Mouse (Mus musculus): ENCODE data around the gene Pcsk7.

Pcsk7 gene

DNA sequence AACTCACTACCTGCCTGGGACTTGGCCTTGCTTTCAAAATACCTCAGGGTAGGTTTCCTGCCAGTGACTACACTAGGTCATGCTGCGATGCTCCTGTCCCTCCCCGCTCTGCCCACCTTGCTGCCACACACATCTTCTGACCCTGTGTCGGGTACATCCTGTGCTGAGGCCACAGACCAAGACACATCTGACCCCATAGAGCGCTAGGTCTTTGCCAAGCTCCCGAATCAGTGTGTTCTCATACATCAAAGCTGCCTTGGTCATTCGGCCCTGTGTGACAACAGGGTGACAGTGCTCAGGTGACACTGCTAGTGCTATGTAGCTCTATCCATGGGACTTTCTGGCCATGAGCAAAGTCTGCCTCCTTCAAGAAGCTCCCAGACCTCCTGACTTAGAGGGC, 33.5 kb downstream of the Pcsk7 start:
- DNase-seq, result no peak

DNA sequence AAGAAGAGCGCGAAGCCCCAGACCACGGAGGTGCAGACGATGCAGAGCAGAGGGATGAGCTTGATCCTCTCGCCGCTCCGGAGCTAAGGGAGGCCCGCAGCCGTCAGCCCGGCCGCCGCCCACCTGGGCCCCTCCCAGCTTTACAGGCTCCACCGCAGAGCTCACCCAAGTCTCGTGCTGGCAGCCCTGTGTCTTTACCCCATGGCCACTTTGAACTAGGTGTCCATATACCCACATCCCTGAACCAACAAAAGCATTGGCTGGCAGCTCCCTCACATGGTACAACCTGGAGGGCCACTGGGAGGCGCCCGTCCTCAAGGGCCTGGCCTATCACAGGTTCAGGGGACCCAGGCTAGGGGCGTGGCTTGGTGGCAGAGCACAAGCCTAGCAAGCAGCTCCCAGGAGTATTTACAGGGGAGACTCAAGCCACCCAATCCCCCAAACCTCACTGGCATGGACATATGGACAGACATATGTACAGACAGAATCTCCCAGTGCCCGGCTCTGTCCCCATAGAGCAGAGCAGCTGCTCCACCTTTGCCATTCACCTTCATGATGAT, 35.1 kb downstream of the Pcsk7 start:
- DNase-seq, result no peak

DNA sequence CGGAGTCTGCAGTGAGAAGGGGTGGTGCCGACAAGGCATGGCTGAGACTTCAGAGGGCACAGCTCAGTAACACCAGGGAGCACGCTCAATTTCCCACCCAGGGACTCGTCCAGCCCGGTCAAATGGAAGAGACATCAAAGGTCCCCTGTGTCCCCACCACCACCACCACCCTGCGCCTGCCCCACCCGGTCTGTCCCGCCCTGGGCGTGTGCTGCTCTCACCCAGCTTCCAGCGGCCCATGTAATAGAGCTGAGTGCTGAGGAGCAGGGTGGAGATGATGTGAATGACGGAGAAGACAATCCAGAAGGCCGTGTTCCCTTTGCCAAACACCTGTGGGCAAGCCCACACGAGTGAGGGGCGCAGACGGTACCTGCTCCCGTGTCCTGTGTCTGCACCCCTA, 36.2 kb downstream of the Pcsk7 start:
- DNase-seq, result no peak

DNA sequence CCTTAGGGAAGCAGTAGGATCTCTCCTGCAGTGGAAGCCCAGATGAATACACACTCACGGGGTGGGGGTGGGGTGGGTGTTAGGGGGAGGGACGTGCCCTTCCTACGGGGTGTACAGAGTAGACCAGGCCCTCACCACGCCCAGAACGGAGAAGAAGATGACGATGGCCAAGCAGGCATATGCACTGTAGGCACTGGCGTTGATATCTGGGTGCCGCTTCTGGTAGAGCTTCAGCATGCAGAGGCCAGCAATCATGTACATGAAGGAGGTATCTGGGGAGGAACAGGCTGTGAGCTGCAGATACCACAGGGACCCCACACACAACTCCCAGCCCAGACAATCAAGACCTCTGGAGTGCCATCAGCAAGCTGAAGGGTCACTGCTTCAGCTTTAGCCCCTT, 36.6 kb downstream of the Pcsk7 start:
- DNase-seq, result no peak

DNA sequence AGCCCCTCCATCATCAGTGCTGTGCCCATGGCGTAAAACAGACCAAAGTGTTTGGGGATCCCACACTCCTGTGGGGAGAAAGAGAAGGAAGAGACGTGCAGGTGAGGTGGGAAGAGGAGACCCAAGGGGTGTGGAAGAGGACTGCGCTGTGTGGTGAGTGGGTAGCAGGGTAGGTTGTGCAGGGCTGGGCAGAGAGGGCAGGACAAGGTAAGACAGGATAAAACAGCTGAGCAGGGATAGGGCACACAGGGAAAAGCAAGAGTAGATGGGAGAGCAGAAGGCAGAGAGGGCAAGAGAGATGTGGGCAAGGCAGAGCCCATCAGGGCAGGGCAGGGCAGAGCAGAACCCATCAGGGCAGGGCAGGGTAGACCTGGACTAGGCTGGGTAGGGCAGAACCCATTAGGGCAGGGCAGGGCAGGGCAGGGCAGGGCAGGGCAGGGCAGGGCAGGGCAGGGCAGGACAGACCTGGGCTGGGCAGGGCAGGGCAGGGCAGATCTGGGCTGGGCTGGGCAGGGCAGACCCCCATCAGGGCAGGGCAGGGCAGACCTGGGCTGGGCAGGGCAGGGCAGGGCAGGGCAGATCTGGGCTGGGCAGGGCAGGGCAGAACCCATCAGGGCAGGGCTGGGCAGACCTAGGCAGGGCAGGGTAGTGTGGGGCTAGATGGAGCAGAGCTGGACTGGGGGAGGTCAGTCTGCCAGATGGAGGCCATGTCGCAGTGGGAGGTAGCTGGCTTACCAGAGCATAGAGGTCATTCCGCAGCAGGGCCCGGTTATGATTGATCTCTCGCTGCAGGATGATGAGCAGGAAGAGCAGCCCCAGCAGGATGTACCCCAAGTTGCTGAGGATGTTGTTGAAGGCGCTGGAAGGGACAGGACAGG, 37.6 kb downstream of the Pcsk7 start:
- no peak for DNase-seq

- DNase-seq, result peak; percentile 70 to 85
These were observed 38.5 kb downstream of the Pcsk7 start for GRCm38 (mm10) chr9:45944506-45945400.

- DNase-seq, result peak in 1 of 2 experiments; percentile 55
These were observed 39.4 kb downstream of the Pcsk7 start for GRCm38 (mm10) chr9:45945721-45946120.

- no peak for DNase-seq
These were observed 40.0 kb downstream of the Pcsk7 start for GRCm38 (mm10) chr9:45946182-45946871.

DNA sequence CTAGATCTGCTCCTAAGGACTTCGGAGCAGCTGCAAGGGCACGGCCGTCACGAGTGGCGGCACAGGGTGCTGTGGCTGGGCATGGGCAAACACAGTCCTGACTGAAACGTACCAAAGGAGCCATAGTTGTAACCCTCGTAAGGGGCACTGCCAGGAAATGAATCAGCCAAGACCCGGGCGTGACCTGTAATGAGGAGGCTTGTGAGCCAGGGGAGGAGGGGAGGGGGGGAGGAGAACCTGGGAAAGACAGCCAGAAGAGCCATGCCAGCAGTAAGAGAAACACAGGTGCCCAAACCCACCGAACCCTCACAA, 40.5 kb downstream of the Pcsk7 start:
- DNase-seq, result no peak

- no peak for DNase-seq
These were observed 45.8 kb downstream of the Pcsk7 start for GRCm38 (mm10) chr9:45952057-45952456.

- DNase-seq, result no peak
These were observed 46.6 kb downstream of the Pcsk7 start for GRCm38 (mm10) chr9:45952890-45953289.

DNA sequence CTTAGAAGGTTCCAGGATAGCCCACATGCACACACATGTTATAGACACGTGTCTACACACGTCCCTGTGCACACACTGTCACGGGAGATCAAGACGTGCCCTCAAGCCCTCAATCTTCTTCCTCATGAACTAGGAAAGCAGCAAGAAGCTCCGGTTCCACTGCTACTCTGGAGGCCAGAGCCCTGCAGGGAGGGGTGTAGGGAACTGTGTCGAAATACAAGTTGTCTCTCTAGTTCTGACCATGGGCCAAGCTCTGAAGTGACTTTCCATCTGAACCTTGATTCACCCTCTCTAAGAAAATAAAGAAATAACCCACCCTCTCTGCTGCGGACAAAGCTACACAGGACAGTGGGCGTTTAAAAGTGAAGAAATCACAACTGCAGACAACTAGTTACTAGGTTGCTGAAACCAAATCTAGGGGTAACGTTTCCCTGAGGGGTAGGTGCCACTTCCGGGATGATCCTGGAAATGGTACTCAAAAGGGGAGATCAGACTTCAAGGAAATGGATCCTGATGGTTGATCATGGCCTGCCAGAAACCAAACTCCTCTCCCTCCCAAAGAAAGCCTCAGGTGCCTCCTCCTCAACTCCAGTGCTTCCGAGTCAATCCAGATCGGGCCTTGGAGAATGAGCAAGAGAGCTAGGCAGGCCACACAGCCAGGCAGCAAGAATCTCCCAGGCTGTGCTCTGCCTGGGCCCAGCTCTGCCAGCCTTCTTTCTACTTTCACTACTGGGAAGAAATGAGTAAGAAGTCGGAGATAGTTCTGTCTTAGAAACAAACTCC, 47.4 kb downstream of the Pcsk7 start:
- DNase-seq, result no peak

GRCm38 (mm10) chr9:45954294-45955106, 48.2 kb downstream of the Pcsk7 start:
- DNase-seq, result peak in 1 of 2 experiments; percentile 54

- DNase-seq, result peak; percentile 79 to 85
These were observed 49.0 kb downstream of the Pcsk7 start, which contains the start of gene Sidt2 for GRCm38 (mm10) chr9:45955107-45955963. Sidt2 (minus strand) TSS chr9:45955258.

GRCm38 (mm10) chr9:45958023-45958670, 51.9 kb downstream of the Pcsk7 start:
- no peak for DNase-seq

DNA sequence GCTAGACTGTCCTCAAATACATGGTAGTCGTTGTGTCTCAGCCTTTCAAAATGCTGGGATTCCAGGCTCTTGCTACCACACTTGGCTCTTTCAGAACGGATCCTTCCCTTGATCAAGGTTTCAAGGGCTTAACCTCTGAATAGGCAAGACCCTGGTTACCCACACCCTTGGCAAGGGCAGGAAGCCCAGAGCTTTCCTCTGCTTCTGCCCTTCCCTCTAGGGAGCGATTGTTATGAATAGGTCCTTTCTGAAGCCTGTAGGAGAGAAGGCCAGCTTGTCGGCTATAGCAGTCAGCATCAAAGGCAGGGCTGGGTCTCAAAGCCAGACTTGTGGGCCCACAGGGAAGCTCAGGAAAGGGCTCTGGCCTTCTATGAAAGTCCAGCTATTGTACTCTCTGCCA, 52.6 kb downstream of the Pcsk7 start:
- DNase-seq, result no peak

DNA sequence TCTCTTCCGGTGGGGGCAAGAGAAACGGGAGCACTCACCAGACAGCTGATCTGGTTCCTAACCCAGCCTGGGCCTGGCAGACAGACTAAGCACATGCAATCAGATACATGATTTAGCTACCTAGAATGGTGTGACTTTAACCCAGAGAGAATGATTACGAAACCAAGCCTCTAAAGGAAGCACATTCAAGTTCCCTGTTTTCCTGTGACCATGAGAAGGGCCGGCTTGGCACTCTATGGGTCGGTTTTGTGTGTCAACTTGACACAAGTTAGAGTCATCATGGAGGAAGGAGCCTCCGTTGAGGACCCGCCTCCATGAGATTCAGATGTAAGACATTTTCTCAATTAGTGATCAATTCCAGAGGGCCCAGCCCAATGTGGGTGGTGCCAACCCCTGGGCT, 53.4 kb downstream of the Pcsk7 start:
- DNase-seq, result no peak

DNA sequence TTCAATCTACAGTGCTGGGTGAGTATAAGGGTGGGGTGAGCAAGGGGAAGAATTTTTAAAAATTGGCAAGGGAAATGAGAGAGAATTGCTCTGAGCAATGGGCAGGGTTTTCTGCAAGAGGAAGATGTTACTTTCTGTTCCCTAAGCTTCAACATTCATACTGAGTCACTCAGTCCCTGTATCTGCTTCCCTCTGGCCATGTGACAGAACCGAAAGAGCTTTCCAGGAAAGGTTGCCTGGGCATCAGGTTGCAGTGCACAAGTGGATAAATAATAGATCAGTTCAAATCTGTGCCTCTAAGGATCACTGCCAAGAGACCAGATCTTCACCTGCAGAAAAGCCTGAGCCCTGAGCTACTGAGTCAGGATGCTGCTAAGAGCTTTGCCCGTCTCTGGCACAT, 55.6 kb downstream of the Pcsk7 start:
- DNase-seq, result no peak

GRCm38 (mm10) chr9:45963577-45963976, 57.3 kb downstream of the Pcsk7 start:
- no peak for DNase-seq

GRCm38 (mm10) chr9:45976884-45977283, 70.6 kb downstream of the Pcsk7 start:
- no peak for DNase-seq

All from thymus, adult 18-20 months (tissue).